Mouse (Mus musculus): ENCODE results near the gene Haus4. TPM values are rescaled to one million over a fixed set of nuclear protein-coding genes. Genes with fewer than 3 reads are reported as not detected.

The Haus4 gene
- polyA plus RNA-seq, 1 experiment from 2014 or later, result 24.1 TPM

DNA sequence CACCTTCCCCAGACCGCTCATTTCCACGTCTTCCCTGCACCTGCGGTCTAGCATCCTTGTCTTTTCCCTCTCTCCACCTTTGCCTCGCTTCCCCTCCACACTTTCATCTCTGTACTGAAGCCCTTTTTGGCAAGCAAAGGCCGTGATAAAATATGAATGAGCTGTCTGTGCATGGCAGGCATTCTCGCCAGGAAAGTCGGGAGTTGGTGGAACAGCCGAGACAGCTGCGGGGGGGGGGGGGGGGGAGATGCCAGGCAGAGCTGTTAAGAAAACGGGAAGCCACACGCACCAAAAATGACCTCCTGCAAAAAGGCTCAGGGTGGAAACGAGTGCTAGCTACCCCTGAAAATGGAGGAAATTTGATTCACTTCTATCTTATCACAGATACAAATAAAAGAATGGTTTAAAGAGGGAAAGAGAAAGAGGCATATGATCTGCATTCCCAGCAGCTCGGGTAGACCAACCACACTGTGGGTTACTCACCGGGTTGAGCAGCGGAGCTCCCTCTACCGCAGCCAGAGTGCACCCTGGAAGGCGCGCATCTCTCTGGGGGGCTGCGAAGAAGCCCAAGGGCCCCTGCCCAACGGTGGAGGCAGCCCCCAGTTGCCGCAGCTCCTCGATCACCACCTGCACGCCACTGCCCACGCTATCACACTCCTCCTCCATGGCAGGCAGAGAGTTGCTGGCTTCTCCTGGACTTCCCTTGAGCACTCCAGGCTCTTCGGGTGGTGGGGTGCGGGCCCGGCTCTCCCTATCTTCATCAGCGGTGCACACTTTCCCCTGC, 40.4 kb upstream of the Haus4 start:
- Histone ChIP-seq H3K27me3 (ENCODE audit: control insufficient read depth, insufficient read depth, low read length) (no peaks in the 10 kb centered on the region), H3K9me3 (ENCODE audit: control insufficient read depth, low read length) (no peaks in the 10 kb centered on the region), H3K4me3 (ENCODE audit: low read depth, low read length) (no peak overlapping the region), H3K27ac (replicated peaks) (no peak overlapping the region), H3K36me3 (ENCODE audit: control insufficient read depth, insufficient read depth, low read length) (0 out of 2 replicates have a peak, but pooled peaks cover 8% of the 10 kb centered on the region), H3K4me2 (replicated peaks; ENCODE audit: low read depth) (no peak overlapping the region), H3K4me1 (replicated peaks; ENCODE audit: control insufficient read depth, insufficient read depth) (no peaks in the 10 kb centered on the region), H3K9ac (ENCODE audit: low read length) (no peak overlapping the region)
- TF ChIP-seq EP300 (optimal IDR thresholded peaks at IDR 0.05) (no peak), CTCF (IDR thresholded peaks at IDR 0.05; ENCODE audit: low read depth) (no peak)
- DNase-seq (ENCODE audit: low spot score) (no peak), ATAC-seq (ENCODE audit: low FRiP score, low TSS enrichment) (no peak)
- 73% methylated on average over 27 of the region's 28 CpGs for WGBS

- Histone ChIP-seq H3K27me3 (ENCODE audit: control insufficient read depth, insufficient read depth, low read length) (no peaks in the 10 kb centered on the region), H3K9ac (ENCODE audit: low read length) (no peak overlapping the region), H3K9me3 (ENCODE audit: control insufficient read depth, low read length) (no peaks in the 10 kb centered on the region), H3K4me1 (replicated peaks; ENCODE audit: control insufficient read depth, insufficient read depth) (no peaks in the 10 kb centered on the region), H3K36me3 (ENCODE audit: control insufficient read depth, insufficient read depth, low read length) (0 out of 2 replicates have a peak, but pooled peaks cover 8% of the 10 kb centered on the region), H3K4me2 (replicated peaks; ENCODE audit: low read depth) (no peak overlapping the region), H3K27ac (replicated peaks) (no peak overlapping the region), H3K4me3 (ENCODE audit: low read depth, low read length) (no peak overlapping the region)
- WGBS, result 88% methylated on average over 3 of the region's 3 CpGs
- ATAC-seq (ENCODE audit: low FRiP score, low TSS enrichment) (no peak), DNase-seq (ENCODE audit: low spot score) (no peak)
- no peak for TF ChIP-seq EP300 (optimal IDR thresholded peaks at IDR 0.05)
- TF ChIP-seq CTCF (IDR thresholded peaks at IDR 0.05; ENCODE audit: low read depth), result peak; percentile 48
Measured at GRCm38 (mm10) chr14:54594055-54594454, 39.6 kb upstream of the Haus4 start.

DNA sequence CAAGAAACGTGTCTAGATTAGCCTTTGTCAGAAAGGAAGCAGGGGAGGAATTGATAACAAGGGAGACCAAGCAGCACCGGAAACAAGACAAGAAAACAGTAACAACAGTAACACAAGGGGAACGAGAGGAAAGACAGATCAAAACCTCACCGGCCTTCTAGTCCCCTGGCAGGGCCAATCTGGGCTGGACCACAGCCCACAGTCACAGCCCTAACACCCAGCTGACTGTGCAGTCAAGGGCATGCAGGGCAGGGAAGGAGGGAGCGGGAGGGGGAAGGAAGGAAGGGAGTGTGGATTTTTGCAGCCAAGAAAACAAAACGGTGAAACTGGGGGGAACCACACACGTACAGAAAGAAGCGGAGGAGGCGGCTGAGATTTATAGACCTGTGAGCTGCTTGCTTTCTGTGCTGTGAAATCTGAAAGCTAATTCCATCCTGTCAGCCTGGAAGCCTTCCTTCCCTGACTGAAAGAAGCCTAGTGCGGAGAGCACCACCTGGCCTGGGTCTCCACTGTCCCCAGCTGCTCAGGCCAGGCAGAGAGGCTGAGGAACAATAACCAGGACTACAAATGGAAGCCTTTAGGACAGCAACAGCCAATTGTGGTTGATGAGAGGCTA, 38.0 kb upstream of the Haus4 start:
- 40% methylated on average over 10 of the region's 10 CpGs for WGBS
- no peak for ATAC-seq (ENCODE audit: low FRiP score, low TSS enrichment)
- no peak overlapping the region for H3K4me3 ChIP-seq (ENCODE audit: low read depth, low read length)
- no peak for TF ChIP-seq CTCF (IDR thresholded peaks at IDR 0.05; ENCODE audit: low read depth)
- TF ChIP-seq EP300 (optimal IDR thresholded peaks at IDR 0.05), result no peak
- DNase-seq (ENCODE audit: low spot score), result no peak
- H3K4me2 ChIP-seq (replicated peaks; ENCODE audit: low read depth), result no peak overlapping the region
- 0 out of 2 replicates have a peak, but pooled peaks cover 8% of the 10 kb centered on the region for H3K36me3 ChIP-seq (ENCODE audit: control insufficient read depth, insufficient read depth, low read length)
- H3K27me3 ChIP-seq (ENCODE audit: control insufficient read depth, insufficient read depth, low read length), result no peaks in the 10 kb centered on the region
- H3K9ac ChIP-seq (ENCODE audit: low read length), result no peak overlapping the region
- no peaks in the 10 kb centered on the region for H3K9me3 ChIP-seq (ENCODE audit: control insufficient read depth, low read length)
- no peaks in the 10 kb centered on the region for H3K4me1 ChIP-seq (replicated peaks; ENCODE audit: control insufficient read depth, insufficient read depth)
- peak overlapping the region; percentile 53 for H3K27ac ChIP-seq (replicated peaks)

DNA sequence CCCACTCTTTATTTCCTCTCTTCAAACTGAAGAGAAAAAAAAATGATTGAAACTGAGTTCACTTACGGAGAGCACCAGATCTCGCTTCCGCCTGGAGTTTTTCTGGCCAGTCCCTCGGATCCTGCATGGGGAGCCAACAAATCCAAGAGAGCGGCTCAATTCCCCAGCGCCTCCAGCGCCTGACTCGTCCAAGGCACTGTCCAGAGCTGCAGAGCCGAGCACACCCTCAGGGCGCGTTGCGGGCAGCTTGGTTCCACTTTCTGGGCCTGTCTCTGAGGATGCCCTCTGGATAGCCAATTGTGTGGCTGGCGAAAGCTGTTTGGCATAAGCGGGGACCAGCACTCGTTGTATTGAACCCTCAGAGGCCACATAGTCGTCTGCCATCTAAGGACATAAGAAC, 36.6 kb upstream of the Haus4 start:
- DNase-seq (ENCODE audit: low spot score) (no peak), ATAC-seq (ENCODE audit: low FRiP score, low TSS enrichment) (no peak)
- Histone ChIP-seq H3K4me3 (ENCODE audit: low read depth, low read length) (no peak overlapping the region), H3K27ac (replicated peaks) (no peak overlapping the region), H3K9ac (ENCODE audit: low read length) (no peak overlapping the region), H3K36me3 (ENCODE audit: control insufficient read depth, insufficient read depth, low read length) (0 out of 2 replicates have a peak, but pooled peaks cover 8% of the 10 kb centered on the region), H3K27me3 (ENCODE audit: control insufficient read depth, insufficient read depth, low read length) (no peaks in the 10 kb centered on the region), H3K4me1 (replicated peaks; ENCODE audit: control insufficient read depth, insufficient read depth) (no peaks in the 10 kb centered on the region), H3K4me2 (replicated peaks; ENCODE audit: low read depth) (no peak overlapping the region), H3K9me3 (ENCODE audit: control insufficient read depth, low read length) (no peaks in the 10 kb centered on the region)
- WGBS, result 94% methylated on average over 16 of the region's 16 CpGs
- no peak for TF ChIP-seq CTCF (IDR thresholded peaks at IDR 0.05; ENCODE audit: low read depth)
- TF ChIP-seq EP300 (optimal IDR thresholded peaks at IDR 0.05), result no peak

GRCm38 (mm10) chr14:54583681-54584338, 29.4 kb upstream of the Haus4 start:
- Histone ChIP-seq H3K36me3 (ENCODE audit: control insufficient read depth, insufficient read depth, low read length) (no peaks in the 10 kb centered on the region), H3K4me2 (replicated peaks; ENCODE audit: low read depth) (no peak overlapping the region), H3K27ac (replicated peaks) (no peak overlapping the region), H3K9me3 (ENCODE audit: control insufficient read depth, low read length) (no peaks in the 10 kb centered on the region), H3K9ac (ENCODE audit: low read length) (no peak overlapping the region), H3K4me1 (replicated peaks; ENCODE audit: control insufficient read depth, insufficient read depth) (no peaks in the 10 kb centered on the region), H3K4me3 (ENCODE audit: low read depth, low read length) (no peak overlapping the region), H3K27me3 (ENCODE audit: control insufficient read depth, insufficient read depth, low read length) (no peaks in the 10 kb centered on the region)
- 25% methylated on average over 7 of the region's 7 CpGs for WGBS
- peak; percentile 78 for ATAC-seq (ENCODE audit: low FRiP score, low TSS enrichment)
- DNase-seq (ENCODE audit: low spot score), result peak; percentile 70
- TF ChIP-seq EP300 (optimal IDR thresholded peaks at IDR 0.05) (no peak), CTCF (IDR thresholded peaks at IDR 0.05; ENCODE audit: low read depth) (peak; percentile 85)

All from stomach, postnatal 0 days (tissue).